Mouse (Mus musculus): ENCODE data around the gene Gap43.
"Not testable (repeated sequence)": the region's sequence is repeated elsewhere in the genome, so short reads cannot be mapped to it uniquely, and the experiment has no call there.

The Gap43 gene

GRCm38 (mm10) chr16:42340021-42340768 lies at the start of gene Gap43:
TSS of gene Gap43 (minus strand) at chr16:42340651.
- DNase-seq (ENCODE audit: low read depth, low spot score), result no peak

- no peak for DNase-seq (ENCODE audit: low read depth, low spot score)
These were observed 40.9 kb upstream of the Gap43 start for GRCm38 (mm10) chr16:42381328-42381838.

GRCm38 (mm10) chr16:42380641-42381040 lies 40.2 kb upstream of the Gap43 start:
- DNase-seq (ENCODE audit: low read depth, low spot score), result no peak

- DNase-seq (ENCODE audit: low read depth, low spot score), result no peak
These were observed 29.7 kb upstream of the Gap43 start for GRCm38 (mm10) chr16:42370148-42370547.

GRCm38 (mm10) chr16:42369346-42369745 lies 28.9 kb upstream of the Gap43 start:
- no peak for DNase-seq (ENCODE audit: low read depth, low spot score)

- no peak for DNase-seq (ENCODE audit: low read depth, low spot score)
These were observed 19.6 kb upstream of the Gap43 start for GRCm38 (mm10) chr16:42360061-42360460.

- DNase-seq (ENCODE audit: low read depth, low spot score), result no peak
These were observed 17.6 kb upstream of the Gap43 start for GRCm38 (mm10) chr16:42358058-42358457.

- DNase-seq (ENCODE audit: low read depth, low spot score), result no peak
These were observed 9.6 kb upstream of the Gap43 start for GRCm38 (mm10) chr16:42350076-42350475.

- not testable (repeated sequence) for DNase-seq (ENCODE audit: low read depth, low spot score)
These were observed 414 bp upstream of the Gap43 start for GRCm38 (mm10) chr16:42340865-42341264.

- DNase-seq (ENCODE audit: low read depth, low spot score), result no peak
These were observed 939 bp downstream of the Gap43 start for GRCm38 (mm10) chr16:42339512-42339911.

- DNase-seq (ENCODE audit: low read depth, low spot score), result no peak
These were observed 1.5 kb downstream of the Gap43 start for GRCm38 (mm10) chr16:42338987-42339386.

GRCm38 (mm10) chr16:42338342-42338741 lies 2.1 kb downstream of the Gap43 start:
- no peak for DNase-seq (ENCODE audit: low read depth, low spot score)

- DNase-seq (ENCODE audit: low read depth, low spot score), result no peak
These were observed 2.8 kb downstream of the Gap43 start for GRCm38 (mm10) chr16:42337663-42338062.

GRCm38 (mm10) chr16:42336610-42337009 lies 3.8 kb downstream of the Gap43 start:
- DNase-seq (ENCODE audit: low read depth, low spot score), result no peak

- no peak for DNase-seq (ENCODE audit: low read depth, low spot score)
These were observed 8.1 kb downstream of the Gap43 start for GRCm38 (mm10) chr16:42332321-42332720.

GRCm38 (mm10) chr16:42326191-42326590 lies 14.3 kb downstream of the Gap43 start:
- DNase-seq (ENCODE audit: low read depth, low spot score), result no peak

GRCm38 (mm10) chr16:42325536-42325935 lies 14.9 kb downstream of the Gap43 start:
- no peak for DNase-seq (ENCODE audit: low read depth, low spot score)

- no peak for DNase-seq (ENCODE audit: low read depth, low spot score)
These were observed 20.6 kb downstream of the Gap43 start for GRCm38 (mm10) chr16:42319831-42320230.

GRCm38 (mm10) chr16:42319365-42319764 lies 21.1 kb downstream of the Gap43 start:
- no peak for DNase-seq (ENCODE audit: low read depth, low spot score)

- no peak for DNase-seq (ENCODE audit: low read depth, low spot score)
These were observed 28.3 kb downstream of the Gap43 start for GRCm38 (mm10) chr16:42312125-42312524.

- no peak for DNase-seq (ENCODE audit: low read depth, low spot score)
These were observed 31.7 kb downstream of the Gap43 start for GRCm38 (mm10) chr16:42308761-42309160.

GRCm38 (mm10) chr16:42305934-42306701 lies 34.3 kb downstream of the Gap43 start:
- no peak for DNase-seq (ENCODE audit: low read depth, low spot score)

- DNase-seq (ENCODE audit: low read depth, low spot score), result no peak
These were observed 37.0 kb downstream of the Gap43 start for GRCm38 (mm10) chr16:42303461-42303860.
